Mouse (Mus musculus): ENCODE results near the gene Rftn2. TPM values are rescaled to one million over a fixed set of nuclear protein-coding genes. Genes with fewer than 3 reads are reported as not detected.

Gene Rftn2
- 1 to 10 TPM in 1 of 2 experiments, under 1 TPM in 1; 0.40 to 1.1 TPM for total RNA-seq (2023)

GRCm38 (mm10) chr1:55226011-55226857 is at the start of gene Rftn2:
Gene Rftn2 (minus strand): TSS chr1:55226782.

GRCm38 (mm10) chr1:55236890-55237642 is 10.5 kb upstream of the Rftn2 start, which contains the start of gene Mars2:
Gene Mars2 (plus strand): TSS chr1:55237177.

GRCm38 (mm10) chr1:55130943-55131401 is 95.6 kb downstream of the Rftn2 start, which contains the start of gene Mob4:
Gene Mob4 (plus strand): TSS chr1:55131231.

Other genes starting within 250 kb of the Rftn2 start
- 100 to 1,000 TPM; 221 to 233 TPM for gene Sf3b1, start 199.3 kb downstream of the Rftn2 start, total RNA-seq (2023)
- gene Coq10b, start 174.0 kb downstream of the Rftn2 start, total RNA-seq (2023): 10 to 100 TPM; 29.8 to 31.7 TPM
- 10 to 100 TPM; 27.5 to 38.3 TPM for gene Hspe1, start 138.7 kb downstream of the Rftn2 start, total RNA-seq (2023)
- gene Hspd1, start 138.5 kb downstream of the Rftn2 start, total RNA-seq (2023): 10 to 100 TPM; 48.2 to 51.4 TPM
- gene Mob4, start 95.6 kb downstream of the Rftn2 start, total RNA-seq (2023): 10 to 100 TPM; 44.1 to 49.9 TPM
- gene Mars2, start 10.4 kb upstream of the Rftn2 start, total RNA-seq (2023): 1 to 10 TPM; 1.8 to 2.1 TPM
- gene Boll, start 136.7 kb upstream of the Rftn2 start, total RNA-seq (2023): not detected
- under 1 TPM; 0.29 to 0.53 TPM for gene Plcl1, start 179.1 kb upstream of the Rftn2 start, total RNA-seq (2023)